Mouse (Mus musculus): ENCODE data around the gene Cog1.
A peak's percentile ranks its signal among the peaks of the same experiment; 100 is the strongest.
"Not testable (repeated sequence)": the region's sequence is repeated elsewhere in the genome, so short reads cannot be mapped to it uniquely, and the experiment has no call there.

The Cog1 gene

DNA sequence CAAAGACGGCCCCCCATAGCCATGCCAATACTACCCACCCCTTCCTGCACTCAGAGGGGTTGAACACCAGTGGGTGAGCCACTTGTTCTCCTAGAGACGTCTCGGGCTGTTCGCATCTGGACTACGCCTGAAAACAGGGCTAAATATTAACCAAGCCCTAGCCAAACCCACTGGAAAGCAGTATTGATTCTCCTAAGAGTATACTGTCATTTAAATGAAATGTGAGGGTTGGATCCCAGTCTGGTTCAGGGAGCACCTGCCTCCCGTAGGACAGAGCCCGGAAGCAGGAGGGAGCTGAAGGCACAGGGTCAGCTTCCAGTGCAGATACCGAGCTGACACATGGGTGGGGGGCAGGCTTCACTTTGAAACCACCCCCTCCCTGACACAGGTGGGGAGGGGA is 17.1 kb upstream of the Cog1 start:
- no peak for DNase-seq (ENCODE audit: low spot score in 2 of 2)

DNA sequence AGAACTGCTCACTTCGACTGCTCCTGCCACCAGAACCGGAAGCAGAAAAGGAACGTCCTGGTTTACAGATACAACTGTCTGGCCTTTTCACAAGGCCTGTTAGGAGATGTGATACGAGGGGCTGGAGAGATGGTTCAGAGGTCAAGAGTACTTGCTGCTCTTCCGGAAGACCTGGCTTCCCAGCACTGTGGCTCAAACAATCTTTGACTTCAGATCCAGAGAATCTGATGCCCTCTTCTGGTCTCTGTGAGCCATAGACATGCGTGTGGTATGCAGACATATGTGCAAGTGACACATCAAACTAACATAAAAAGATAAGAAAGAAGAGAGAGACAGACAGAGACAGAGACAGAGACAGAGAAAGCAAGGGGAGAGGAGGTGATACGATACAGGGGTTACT is 16.7 kb upstream of the Cog1 start:
- DNase-seq (ENCODE audit: low spot score in 2 of 2), result no peak

DNA sequence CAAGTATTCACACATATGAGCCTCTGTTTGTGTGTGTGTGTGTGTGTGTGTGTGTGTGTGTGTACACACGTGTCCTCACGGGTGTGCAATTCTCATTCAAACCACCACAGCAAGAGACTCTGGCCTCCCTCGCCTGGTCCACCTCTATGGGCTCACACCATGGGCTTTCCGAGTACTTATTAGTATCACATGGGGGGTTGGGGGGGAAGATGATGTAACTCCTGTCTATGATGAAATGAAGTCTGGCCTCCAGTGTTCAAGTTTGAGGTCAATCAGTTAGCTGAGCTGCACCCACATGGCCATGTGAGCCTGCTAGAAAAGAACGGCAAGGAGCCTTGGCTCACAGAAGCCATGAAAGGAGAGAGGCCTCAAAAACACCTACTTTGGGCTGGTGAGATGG is 15.6 kb upstream of the Cog1 start:
- DNase-seq (ENCODE audit: low spot score in 2 of 2), result no peak

DNA sequence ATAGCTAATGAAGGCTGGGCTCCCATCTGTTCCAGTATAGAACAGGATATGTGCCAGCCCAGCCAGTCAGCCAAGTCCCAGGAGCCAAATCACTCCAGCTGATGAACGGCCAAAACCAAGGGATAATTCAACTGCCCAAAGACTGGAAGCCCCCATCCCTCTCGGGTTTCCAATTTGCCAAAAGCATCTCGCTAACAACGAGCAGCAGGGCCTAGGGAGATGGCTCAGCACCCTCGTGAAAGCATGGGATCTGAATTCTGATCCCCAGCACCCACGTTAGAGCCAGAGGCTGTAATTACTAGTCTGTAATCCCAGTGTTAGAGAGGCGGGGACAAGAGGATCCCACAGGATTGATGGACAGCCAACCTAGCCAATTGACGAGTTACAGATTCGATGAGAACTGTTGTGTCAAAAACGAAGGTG is 14.3 kb upstream of the Cog1 start:
- DNase-seq (ENCODE audit: low spot score in 2 of 2), result peak in 1 of 2 experiments; percentile 62

DNA sequence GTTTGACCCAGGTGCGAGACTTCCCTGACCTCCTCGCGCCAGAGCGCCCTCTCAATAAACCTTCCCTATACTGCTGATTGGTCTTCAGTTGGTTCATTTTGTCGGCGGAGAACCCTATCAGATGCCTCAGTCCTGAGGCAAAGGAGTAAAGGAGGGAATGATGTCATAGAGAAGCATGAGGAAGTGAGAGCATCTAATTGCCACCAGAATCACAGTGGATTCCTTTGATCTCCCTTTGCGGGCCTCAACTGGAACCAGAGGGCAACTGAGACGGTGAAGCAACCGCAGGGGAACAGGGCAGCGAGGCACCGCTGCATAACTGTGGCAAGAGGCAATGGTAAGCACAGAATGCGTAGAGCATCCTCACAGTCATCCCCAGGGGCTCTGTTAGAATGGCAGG is 10.3 kb upstream of the Cog1 start:
- no peak for DNase-seq (ENCODE audit: low spot score in 2 of 2)

DNA sequence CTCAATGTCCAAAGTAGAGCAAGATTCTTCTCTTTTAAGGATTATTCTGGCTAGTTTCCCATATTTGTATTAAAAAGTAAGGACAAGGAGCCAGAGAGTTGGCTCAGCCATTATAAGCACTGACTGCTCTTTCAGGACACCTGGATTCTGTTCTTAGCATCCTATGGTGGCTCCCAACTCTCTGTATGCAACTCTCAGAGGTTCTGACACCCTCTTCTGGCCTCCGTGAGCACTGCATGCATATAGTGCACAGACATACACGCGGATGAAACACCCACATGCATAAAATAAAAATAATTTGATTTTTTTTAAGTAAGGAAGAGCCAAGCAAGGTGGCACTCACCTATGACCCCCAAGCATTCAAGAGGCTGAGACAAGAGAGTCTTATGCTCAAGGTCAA is 3.8 kb upstream of the Cog1 start:
- DNase-seq (ENCODE audit: low spot score in 2 of 2), result no peak

DNA sequence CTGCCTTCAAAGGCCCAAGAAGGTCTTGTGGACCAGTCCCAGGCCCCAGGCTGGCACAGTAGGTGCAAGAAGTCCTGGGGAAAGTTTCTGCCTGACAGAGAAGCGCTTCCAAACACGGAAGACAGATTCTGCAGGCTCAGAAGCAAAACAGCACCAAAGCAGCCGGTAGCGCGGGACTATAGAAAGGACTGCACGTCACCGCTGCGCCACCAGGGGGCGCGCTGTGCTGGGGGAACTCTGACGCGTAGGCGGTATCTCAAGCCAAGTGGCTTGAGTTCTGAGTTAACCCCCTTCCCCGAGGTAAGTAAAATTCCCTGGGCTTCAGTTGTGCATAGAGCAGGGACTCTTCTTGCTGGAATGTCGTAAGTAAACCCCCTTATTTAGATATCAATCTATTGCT is 817 bp upstream of the Cog1 start:
- DNase-seq (ENCODE audit: low spot score in 2 of 2), result peak; percentile 80 to 89

DNA sequence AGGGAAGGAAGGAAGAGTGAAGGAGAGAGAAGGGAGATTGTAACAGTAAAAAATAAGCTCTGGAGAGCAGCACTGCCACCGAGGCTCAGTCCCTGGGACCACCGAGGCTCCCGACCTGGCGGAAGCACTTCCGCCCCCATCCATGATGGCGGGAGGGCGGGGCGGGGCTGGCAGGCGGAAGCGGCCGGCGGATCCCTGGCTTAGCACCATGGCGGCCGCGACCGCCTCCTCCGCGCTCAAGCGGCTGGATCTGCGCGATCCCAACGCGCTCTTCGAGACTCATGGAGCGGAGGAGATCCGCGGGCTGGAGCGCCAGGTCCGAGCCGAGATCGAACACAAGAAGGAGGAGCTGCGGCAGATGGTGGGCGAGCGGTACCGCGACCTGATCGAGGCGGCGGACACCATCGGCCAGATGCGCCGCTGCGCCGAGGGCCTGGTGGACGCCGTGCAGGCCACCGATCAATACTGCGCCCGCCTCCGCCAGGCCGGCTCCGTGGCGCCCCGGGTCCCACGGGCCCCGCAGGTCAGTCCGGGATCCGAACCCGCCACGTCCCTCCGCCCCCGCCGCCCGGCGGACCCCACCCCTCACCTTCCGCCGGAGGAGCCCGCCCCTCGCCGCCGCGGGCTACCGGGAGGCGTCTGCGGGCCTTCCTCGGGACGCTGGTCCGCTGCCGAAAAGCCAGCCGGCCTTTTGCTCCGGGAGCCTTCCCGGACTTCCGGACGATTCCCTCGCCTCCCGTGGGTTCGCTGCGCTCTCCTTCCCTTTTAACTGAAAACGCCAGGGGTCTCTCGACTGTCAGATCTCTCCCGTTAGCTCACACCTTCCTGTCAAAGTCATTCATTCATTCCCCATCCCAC is 613 bp downstream of the Cog1 start, which contains the start of gene Slc39a11:
Slc39a11 (minus strand) TSS at position 727 of the 858 bp plus-strand sequence.
- peak; percentile 43 to 72 for DNase-seq (ENCODE audit: low spot score in 2 of 2)

DNA sequence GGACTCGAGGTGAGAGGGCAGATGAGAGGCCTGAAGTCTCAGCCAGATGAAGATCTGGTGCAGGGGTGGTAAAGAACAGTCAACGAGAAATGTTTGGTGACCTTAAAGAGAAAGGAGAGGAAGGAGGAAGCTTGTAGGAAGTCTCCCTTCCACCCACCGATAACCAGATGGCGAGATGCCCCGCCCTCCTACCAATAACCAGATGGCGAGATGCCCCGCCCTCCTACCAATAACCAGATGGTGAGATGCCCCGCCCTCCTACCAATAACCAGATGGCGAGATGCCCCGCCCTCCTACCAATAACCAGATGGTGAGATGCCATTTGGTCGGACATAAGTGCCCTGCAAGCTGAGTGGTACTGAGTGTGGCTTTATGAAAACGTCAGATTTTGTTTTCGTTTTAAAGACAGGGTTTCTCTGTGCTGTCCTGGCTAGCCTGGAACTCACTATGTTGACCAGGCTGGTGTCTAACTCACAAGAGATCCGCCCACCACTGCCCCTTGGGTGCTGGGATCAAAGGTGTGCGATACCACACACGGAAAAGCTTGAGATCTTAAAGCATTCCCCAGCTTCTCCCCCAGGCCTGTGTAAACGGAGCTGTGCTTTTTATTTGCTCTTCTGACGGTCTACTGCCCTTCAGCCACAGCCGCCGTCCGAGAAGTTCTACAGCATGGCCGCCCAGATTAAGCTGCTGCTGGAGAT is 2.4 kb downstream of the Cog1 start:
- peak in 1 of 2 experiments; percentile 50 for DNase-seq (ENCODE audit: low spot score in 2 of 2)

DNA sequence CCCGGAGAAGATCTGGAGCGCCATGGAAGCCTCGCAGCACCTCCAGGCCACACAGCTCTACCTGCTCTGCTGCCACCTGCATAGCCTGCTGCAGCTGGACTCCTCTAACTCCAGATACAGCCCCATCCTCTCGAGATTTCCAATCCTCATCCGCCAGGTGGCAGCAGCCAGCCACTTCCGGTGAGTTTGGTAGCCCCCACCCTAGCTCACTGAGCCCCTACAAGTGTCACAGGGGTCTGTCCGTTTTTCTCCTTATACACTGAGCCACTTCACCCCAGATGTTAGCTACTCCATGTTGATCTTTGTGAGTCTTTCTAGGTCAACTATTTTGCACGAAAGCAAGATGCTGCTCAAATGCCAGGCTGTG is 2.9 kb downstream of the Cog1 start:
- peak; percentile 62 to 76 for DNase-seq (ENCODE audit: low spot score in 2 of 2)

DNA sequence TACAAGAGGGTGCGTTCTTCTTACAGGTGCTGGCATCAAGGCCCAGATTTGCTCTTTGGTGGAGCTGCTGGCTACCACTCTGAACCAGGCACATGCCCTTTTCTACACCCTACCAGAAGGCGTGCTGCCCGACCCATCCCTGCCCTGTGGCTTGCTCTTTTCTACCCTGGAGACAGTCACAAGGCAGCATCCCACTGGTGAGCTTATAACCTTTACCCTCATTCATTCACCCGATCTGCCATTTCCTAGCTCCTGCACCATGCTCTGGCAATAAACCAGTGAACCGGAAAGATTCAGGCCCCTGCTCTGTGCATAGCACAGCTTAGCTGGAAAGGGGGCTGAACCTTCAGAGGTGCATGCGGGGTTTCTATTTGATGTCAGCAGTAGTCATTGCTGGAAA is 3.5 kb downstream of the Cog1 start:
- no peak for DNase-seq (ENCODE audit: low spot score in 2 of 2)

DNA sequence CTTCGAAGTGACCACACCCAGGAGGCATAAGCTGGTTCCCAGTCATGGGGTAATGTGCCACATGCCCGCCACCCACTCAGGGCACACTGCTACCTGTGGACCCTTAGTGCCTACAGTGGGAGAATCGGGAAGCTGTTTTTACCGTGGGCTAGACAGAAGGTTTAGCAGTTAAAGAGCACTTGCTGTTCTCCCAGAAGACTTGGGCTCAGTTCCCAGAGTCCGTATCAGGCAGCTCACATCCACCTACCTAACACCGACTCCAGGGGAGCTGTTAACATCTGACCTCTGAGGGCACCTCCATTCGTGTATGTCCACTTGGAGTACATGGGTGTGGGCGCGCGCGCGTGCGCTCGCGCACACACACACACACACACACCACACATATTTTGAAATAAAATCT is 5.1 kb downstream of the Cog1 start:
- DNase-seq (ENCODE audit: low spot score in 2 of 2), result no peak

DNA sequence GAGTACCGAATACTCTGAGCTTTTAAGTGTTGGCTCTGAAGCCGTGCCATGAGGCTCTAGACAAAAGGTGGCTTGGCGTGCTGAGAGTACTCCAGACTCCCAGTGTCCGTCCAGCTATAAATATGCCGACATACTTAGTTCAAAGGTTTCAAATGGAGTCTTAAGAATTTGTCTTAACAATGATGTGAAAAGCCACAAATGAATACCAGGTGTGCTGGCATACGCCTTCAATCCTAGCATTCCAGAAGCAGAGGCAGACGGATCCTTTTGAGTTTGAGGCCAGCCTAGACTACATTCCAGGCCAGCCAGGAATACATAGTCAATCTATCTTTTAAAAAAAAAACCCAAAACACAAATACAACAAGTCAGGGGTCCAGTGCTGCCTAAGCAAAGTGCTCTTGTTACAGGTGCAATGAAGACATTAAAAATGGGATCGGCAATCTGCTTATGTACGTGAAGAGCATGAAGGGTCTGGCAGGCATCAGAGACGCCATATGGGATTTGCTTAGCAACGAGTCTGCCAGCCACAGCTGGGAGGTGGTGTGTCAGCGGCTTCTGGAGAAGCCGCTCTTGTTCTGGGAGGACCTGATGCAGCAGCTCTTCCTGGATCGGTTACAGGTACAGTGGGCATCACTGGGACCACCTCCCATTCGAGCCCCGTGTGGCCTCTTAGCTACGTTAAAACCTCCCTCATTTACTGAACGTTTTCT is 5.7 kb downstream of the Cog1 start:
- DNase-seq (ENCODE audit: low spot score in 2 of 2), result no peak

DNA sequence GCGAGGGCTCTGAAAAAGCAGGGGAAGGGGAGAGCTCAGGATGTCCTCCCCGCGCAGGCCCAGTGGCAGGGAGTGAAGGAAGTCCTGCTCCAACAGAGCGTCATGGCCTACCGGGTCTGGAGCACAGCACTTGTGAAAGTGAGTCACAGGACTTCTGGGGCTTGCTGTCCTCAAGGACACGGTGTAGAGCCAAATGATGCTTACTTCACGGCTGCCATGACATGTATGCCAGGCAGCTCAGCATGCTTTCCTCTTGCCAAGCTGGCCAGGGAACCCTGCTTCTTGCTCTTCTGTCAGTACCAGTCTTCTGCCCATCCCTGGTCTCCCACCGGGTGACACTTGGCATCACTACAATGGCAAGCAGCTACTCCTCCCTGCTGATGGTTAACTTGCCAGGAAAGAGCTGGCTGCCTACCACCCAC is 7.6 kb downstream of the Cog1 start:
- DNase-seq (ENCODE audit: low spot score in 2 of 2), result peak in 1 of 2 experiments; percentile 78

DNA sequence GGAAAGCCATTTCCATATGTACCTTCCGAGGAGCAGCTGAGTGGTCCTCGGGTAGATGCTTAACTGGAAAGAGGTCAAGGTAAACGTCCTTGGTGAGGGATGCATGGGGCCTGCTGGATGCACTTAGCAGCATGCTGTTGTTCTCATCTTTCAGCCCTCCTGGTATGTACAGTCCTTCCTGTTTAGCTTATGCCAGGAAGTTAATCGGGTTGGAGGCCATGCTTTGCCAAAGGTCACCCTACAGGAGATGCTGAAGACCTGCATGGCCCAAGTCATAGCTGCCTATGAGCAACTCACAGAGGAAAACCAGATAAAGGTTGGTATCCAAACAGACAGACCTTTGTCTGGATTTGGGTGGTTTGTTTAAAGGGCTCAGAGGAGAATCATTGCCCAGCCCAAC is 8.3 kb downstream of the Cog1 start:
- no peak for DNase-seq (ENCODE audit: low spot score in 2 of 2)

DNA sequence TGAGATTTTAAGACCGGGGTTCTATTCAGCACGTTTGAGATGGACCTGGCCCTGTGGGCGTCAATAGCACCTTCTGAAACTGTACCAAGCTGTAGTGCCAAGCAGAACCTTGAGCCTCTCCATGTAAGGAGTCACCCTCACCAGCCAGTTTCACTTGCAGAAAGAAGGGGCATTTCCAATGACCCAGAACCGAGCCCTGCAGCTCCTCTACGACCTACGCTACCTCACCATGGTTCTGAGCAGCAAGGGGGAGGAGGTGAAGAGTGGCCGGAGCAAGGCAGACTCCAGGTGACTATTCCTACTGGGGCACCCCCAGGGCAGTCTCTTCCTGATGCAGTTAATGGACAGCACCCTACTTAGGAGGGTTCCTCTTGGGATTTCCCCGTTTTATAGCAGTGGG is 9.3 kb downstream of the Cog1 start:
- DNase-seq (ENCODE audit: low spot score in 2 of 2), result no peak

DNA sequence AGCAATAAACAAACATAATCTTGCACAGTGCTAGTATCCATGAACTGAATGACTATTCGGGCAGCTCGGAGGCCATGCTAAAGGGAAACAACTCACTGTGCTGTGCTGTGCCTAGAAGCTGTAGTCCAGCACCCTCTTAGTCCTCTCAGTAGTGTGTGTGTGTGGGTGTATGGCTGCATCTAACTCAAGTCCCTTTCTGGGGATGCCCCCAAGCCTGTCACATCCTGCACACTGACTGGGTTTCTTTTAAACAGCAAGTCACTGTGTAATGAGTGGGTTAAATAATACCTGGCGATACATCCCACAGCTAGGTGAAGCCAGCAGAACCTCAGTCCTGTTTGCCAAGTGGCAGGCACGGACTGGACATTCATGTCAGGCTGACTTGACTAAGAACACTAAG is 9.8 kb downstream of the Cog1 start:
- no peak for DNase-seq (ENCODE audit: low spot score in 2 of 2)

DNA sequence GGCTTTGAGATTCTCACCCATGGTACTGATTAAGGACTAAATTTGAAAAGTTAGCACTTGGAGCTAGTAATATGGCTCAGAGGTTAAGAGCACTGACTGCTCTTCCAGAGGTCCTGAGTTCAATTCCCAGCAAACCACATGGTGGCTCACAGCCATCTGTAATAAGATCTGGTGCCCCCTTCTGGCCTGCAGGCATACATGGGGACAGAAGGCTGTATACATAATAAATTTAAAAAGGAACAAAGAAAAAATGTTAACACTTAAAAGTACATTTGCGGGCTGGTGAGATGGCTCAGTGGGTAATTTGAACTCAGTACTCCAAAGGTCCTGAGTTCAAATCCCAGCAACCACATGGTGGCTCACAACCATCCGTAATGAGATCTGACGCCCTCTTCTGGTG is 11.2 kb downstream of the Cog1 start:
- not testable (repeated sequence) for DNase-seq (ENCODE audit: low spot score in 2 of 2)

DNA sequence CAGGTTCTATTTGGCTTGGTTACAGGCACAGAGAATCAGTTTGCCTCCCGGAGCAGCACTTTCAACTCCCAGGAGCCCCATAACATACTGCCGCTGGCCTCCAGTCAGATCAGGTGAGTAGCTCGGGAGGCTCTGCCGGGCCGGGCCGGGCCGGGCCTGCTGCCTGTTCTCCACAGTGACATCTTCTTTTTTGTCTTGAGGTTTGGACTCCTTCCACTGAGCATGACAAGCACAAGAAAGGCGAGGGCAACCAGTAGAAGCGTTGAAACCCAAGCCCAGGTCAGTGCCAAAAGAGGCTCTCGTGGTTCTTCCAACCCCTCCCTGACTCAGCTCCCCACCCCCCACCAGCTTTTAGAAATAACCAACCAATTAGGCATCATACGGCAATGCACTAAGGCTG is 12.0 kb downstream of the Cog1 start:
- no peak for DNase-seq (ENCODE audit: low spot score in 2 of 2)

DNA sequence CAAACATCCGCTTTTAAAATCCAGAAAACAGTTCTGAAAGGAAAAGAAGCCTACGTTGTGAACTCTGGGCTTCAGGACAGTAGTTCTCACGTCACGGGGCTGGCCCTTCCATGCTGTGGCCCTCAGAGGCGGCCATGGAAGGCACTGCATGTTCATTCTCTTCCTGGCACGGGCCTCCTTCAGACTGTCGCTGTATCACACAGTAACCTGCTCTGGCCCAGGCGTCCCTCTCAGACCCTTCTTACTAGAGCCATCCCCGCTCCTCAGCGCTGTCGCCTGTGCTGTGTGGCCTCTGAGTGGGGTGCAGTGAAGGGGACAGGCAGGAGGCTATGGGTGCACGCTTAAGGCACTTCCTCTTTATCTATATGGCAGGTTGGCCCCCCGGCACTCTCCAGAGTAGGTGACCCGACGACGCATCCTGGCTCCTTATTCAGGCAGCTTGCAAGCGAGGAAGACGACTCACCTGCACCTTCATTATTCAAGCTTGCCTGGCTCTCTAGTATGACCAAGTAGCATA is 12.9 kb downstream of the Cog1 start:
- no peak for DNase-seq (ENCODE audit: low spot score in 2 of 2)

DNA sequence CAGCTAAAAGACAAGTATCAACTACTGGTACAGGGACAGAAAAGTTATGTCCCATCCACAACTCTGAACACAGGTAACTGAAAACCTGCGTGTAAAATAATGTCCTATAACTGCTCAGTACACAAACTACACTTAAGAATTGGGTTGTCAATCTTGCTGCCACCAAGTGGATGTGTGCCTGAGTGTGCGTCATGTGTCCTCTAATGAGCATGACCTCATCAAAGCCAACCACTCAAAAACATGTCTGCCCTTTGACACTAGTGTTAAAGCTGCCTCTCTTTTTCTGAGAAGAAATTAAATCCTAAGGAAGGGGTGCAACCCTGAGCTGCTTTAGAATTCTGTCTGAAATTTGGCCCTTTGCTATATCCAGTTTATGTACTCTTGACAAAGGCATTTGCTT is 15.3 kb downstream of the Cog1 start:
- DNase-seq (ENCODE audit: low spot score in 2 of 2), result no peak

DNA sequence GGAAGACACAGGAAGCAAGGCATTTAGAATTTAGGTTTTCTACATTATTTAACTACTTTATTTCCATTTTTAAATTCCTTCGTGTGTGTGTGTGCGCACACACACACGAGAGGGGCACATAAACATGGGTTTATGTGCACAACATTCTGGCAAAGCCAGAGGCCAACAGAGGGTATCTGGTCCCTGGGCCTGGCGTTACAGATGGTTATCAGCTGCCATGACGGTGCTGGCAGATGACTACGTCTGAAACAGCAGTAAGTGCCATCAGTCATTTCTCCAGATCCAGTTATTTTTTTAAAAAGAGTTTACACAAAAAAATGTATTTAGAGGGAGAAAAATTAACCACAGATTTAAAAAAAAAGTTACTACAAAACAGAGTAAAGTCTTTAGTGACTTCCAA is 17.2 kb downstream of the Cog1 start:
- DNase-seq (ENCODE audit: low spot score in 2 of 2), result no peak
